ENCODE assay signal across 8 mouse cellular contexts in the genomic region with DNA sequence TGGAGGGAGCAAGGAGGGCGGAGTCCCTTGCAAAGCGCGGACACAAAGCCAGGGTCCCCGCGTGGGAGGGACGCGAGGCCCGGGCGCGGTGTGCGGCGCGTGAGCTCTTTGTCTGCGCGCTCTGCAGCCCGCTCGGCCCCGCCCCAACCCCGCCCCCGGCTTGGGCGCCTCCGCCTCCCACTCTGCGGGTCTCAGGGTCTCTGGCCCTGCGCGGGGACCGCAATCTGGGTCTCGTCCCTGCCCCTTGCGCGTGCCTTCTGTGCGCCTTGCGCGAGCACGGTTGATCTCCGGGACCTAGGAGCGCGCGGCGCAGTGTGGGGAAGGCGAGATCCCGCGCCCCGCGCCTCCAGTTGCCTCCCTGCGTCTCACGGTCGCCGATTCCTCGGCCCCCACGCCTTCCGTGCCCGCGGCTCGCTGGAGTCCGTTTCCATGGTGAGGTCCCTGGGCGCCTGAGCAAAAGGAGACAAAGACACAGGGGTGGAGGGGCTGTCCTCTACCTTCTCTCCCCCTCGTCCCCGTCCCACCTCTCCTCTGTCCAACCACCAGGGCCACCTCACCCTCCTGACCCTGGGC. TPM values are rescaled to one million over a fixed set of nuclear protein-coding genes. Genes with fewer than 3 reads are reported as not detected.
DNase-seq lines count a peak whose midpoint lies in the region; ATAC-seq and TF ChIP-seq lines count a peak whose summit lies in the region.

TSS of gene Prtn3 (plus strand) at position 187 of the 573 bp plus-strand sequence.
TSS of gene Plppr3 (minus strand) at position 345 of the 573 bp plus-strand sequence.

- peak within 1 kb of the TSS; percentile 62 for H3K4me2 ChIP-seq in embryonic facial prominence, embryonic 12.5 days (replicated peaks)
- peak within 1 kb of the TSS; percentile 96 for H3K4me2 ChIP-seq in kidney, embryonic 15.5 days
- peak within 1 kb of the TSS; percentile 97 for H3K4me2 ChIP-seq in midbrain, embryonic 13.5 days (replicated peaks)

- in situ Hi-C loops in Patski (cut with MboI; ENCODE audit: low pct_unique_long_range_greater_than_20kb), result no loop called here

- TF ChIP-seq POLR2A in kidney, adult 2 months (IDR thresholded peaks at IDR 0.05; ENCODE audit: low read depth, low read length), result no peak

- no peaks in the 10 kb centered on the region for H3K27me3 ChIP-seq in kidney, adult 2 months (replicated peaks; ENCODE audit: control insufficient read depth, insufficient read depth, low read length)
- H3K27me3 ChIP-seq in Patski, result no peaks in the 10 kb centered on the region
- no peaks in the 10 kb centered on the region for H3K27me3 ChIP-seq in embryonic facial prominence, embryonic 12.5 days
- H3K27me3 ChIP-seq in kidney, embryonic 15.5 days, result no peaks in the 10 kb centered on the region
- H3K27me3 ChIP-seq in midbrain, embryonic 13.5 days, result 0 out of 2 replicates have a peak, but pooled peaks cover under 1% of the 10 kb centered on the region

- H3K9me3 ChIP-seq in embryonic facial prominence, embryonic 12.5 days, result no peaks in the 10 kb centered on the region
- H3K9me3 ChIP-seq in kidney, embryonic 15.5 days (replicated peaks), result no peaks in the 10 kb centered on the region
- no peaks in the 10 kb centered on the region for H3K9me3 ChIP-seq in midbrain, embryonic 13.5 days

- CTCF ChIA-PET in Patski (lab: Charles Lee), result interaction anchor here (1.7 kb wide), 1 partner anchor 9 kb away, joined by 5 read pairs; no protein-coding TSS in a partner anchor

- POLR2A ChIA-PET in Patski (lab: Charles Lee), result interaction anchor here (1.4 kb wide), 1 partner anchor 16 kb away, joined by 3 read pairs; no protein-coding TSS in a partner anchor

- DNase-seq in kidney, adult 2 months, result no peak
- no peak for DNase-seq in kidney, adult 11 months
- no peak for DNase-seq in Patski (ENCODE audit: low read depth, low spot score)
- DNase-seq in urinary bladder, postnatal 25 days (ENCODE audit: low spot score), result no peak
- no peak for DNase-seq in spleen, postnatal 14 days (ENCODE audit: low spot score in 2 of 2)

- WGBS in kidney, adult 2 months, result 2% methylated on average over 57 of the region's 57 CpGs
- WGBS in embryonic facial prominence, embryonic 12.5 days, result under 1% methylated on average over 50 of the region's 57 CpGs
- WGBS in kidney, embryonic 15.5 days, result under 1% methylated on average over 52 of the region's 57 CpGs
- under 1% methylated on average over 43 of the region's 57 CpGs for WGBS in midbrain, embryonic 13.5 days

- H3K27ac ChIP-seq in kidney, adult 2 months (ENCODE audit: insufficient read depth, low read depth, low read length), result no peak within 1 kb of the TSS
- peak within 1 kb of the TSS; percentile 83 for H3K27ac ChIP-seq in embryonic facial prominence, embryonic 12.5 days
- H3K27ac ChIP-seq in kidney, embryonic 15.5 days, result peak within 1 kb of the TSS; percentile 83
- peak within 1 kb of the TSS; percentile 95 for H3K27ac ChIP-seq in midbrain, embryonic 13.5 days

- no peak for TF ChIP-seq CTCF in kidney, adult 2 months (conservative IDR thresholded peaks at IDR 0.05; ENCODE audit: insufficient read depth, insufficient read length, low read depth, low read length)
- no peak for TF ChIP-seq CTCF in Patski (IDR thresholded peaks at IDR 0.05)

- H3K4me1 ChIP-seq in kidney, adult 2 months (ENCODE audit: control insufficient read depth, insufficient read depth, low read length), result 0 out of 2 replicates have a peak, but pooled peaks cover 6% of the 10 kb centered on the region
- H3K4me1 ChIP-seq in embryonic facial prominence, embryonic 12.5 days, result peaks cover 20% of the 10 kb centered on the region
- H3K4me1 ChIP-seq in kidney, embryonic 15.5 days, result peaks cover 37% of the 10 kb centered on the region
- peaks cover 48% of the 10 kb centered on the region for H3K4me1 ChIP-seq in midbrain, embryonic 13.5 days (replicated peaks)

- H3K36me3 ChIP-seq in kidney, adult 2 months (ENCODE audit: control insufficient read depth, insufficient read depth, low read length), result no peaks in the 10 kb centered on the region
- peaks cover 24% of the 10 kb centered on the region for H3K36me3 ChIP-seq in embryonic facial prominence, embryonic 12.5 days
- H3K36me3 ChIP-seq in kidney, embryonic 15.5 days, result peaks cover 22% of the 10 kb centered on the region
- peaks cover 29% of the 10 kb centered on the region for H3K36me3 ChIP-seq in midbrain, embryonic 13.5 days

- peak within 1 kb of the TSS; percentile 47 for H3K4me3 ChIP-seq in kidney, adult 2 months (ENCODE audit: insufficient read depth, low read depth, low read length)
- H3K4me3 ChIP-seq in embryonic facial prominence, embryonic 12.5 days, result peak within 1 kb of the TSS; percentile 82
- peak within 1 kb of the TSS; percentile 77 for H3K4me3 ChIP-seq in kidney, embryonic 15.5 days (replicated peaks)
- peak within 1 kb of the TSS; percentile 77 for H3K4me3 ChIP-seq in midbrain, embryonic 13.5 days (replicated peaks)

- peak within 1 kb of the TSS; percentile 90 for H3K9ac ChIP-seq in embryonic facial prominence, embryonic 12.5 days
- H3K9ac ChIP-seq in kidney, embryonic 15.5 days, result peak within 1 kb of the TSS; percentile 82
- H3K9ac ChIP-seq in midbrain, embryonic 13.5 days (replicated peaks), result peak within 1 kb of the TSS; percentile 96

- ATAC-seq in Patski, result peak; percentile 31
- ATAC-seq in embryonic facial prominence, embryonic 12.5 days (ENCODE audit: insufficient number of reproducible peaks, insufficient read depth, low FRiP score, low TSS enrichment), result peak; percentile 89
- ATAC-seq in kidney, embryonic 15.5 days (replicated peaks; ENCODE audit: low FRiP score), result peak; percentile 85
- peak; percentile 90 for ATAC-seq in midbrain, embryonic 13.5 days

RNA-seq across cellular contexts. Expression of gene Prtn3, which starts in this region (rescaled TPM):
- polyA plus RNA-seq in kidney, adult 2 months (2012; rRNA removed), result 0.67 and 0.99 TPM in 2 replicates
- 7.5 TPM for polyA plus RNA-seq in Patski (2021)
- 10.1 and 11.3 TPM in 2 replicates for polyA plus RNA-seq in embryonic facial prominence, embryonic 12.5 days (2016; fragmentation: Nextera tagmentation; extraction: Ambion mirVana)
- 7.4 and 8.3 TPM in 2 replicates for polyA plus RNA-seq in kidney, embryonic 15.5 days (2015; fragmentation: Nextera tagmentation; extraction: Ambion mirVana)
- 14.9 and 16.9 TPM in 2 replicates for polyA plus RNA-seq in midbrain, embryonic 13.5 days (2015; fragmentation: Nextera tagmentation; extraction: Ambion mirVana)

RNA-seq across cellular contexts. Expression of gene Plppr3, which starts in this region (rescaled TPM):
- polyA plus RNA-seq in kidney, adult 2 months (2012; rRNA removed), result 2.7 and 3.2 TPM in 2 replicates
- polyA plus RNA-seq in Patski (2021), result 34.6 TPM
- polyA plus RNA-seq in embryonic facial prominence, embryonic 12.5 days (2016; fragmentation: Nextera tagmentation; extraction: Ambion mirVana), result 169 and 181 TPM in 2 replicates
- 62.1 and 74.5 TPM in 2 replicates for polyA plus RNA-seq in kidney, embryonic 15.5 days (2015; fragmentation: Nextera tagmentation; extraction: Ambion mirVana)
- 426 and 432 TPM in 2 replicates for polyA plus RNA-seq in midbrain, embryonic 13.5 days (2015; fragmentation: Nextera tagmentation; extraction: Ambion mirVana)

Comparison
In these comparisons a context has a peak if more than half of its experiments do, and no peak if none do; other contexts are left out.
1. ATAC-seq: peak in every context shown above with its lines; median percentile 90 in midbrain, embryonic 13.5 days; 89 in embryonic facial prominence, embryonic 12.5 days; 85 in kidney, embryonic 15.5 days; 31 in Patski.